Mouse (Mus musculus): Measurements from ENCODE around the gene Hoxd4.

Hoxd4 gene

GRCm38 (mm10) chr2:74727640-74728302 is 16.0 kb downstream of the Hoxd4 start:
- DNase-seq (ENCODE audit: low spot score): peak; percentile 45

- DNase-seq (ENCODE audit: low spot score): peak; percentile 46
Measured at GRCm38 (mm10) chr2:74728303-74728680, 16.6 kb downstream of the Hoxd4 start.

- DNase-seq (ENCODE audit: low spot score): peak; percentile 63
Measured at GRCm38 (mm10) chr2:74730331-74730730, 18.6 kb downstream of the Hoxd4 start.

GRCm38 (mm10) chr2:74731055-74731454 is 19.3 kb downstream of the Hoxd4 start:
- DNase-seq (ENCODE audit: low spot score): no peak

GRCm38 (mm10) chr2:74731799-74732512 is 20.2 kb downstream of the Hoxd4 start:
- DNase-seq (ENCODE audit: low spot score): no peak

GRCm38 (mm10) chr2:74732513-74733316 is 21.0 kb downstream of the Hoxd4 start:
- peak; percentile 67 for DNase-seq (ENCODE audit: low spot score)

GRCm38 (mm10) chr2:74733317-74733661 is 21.6 kb downstream of the Hoxd4 start:
- peak; percentile 78 for DNase-seq (ENCODE audit: low spot score)

- DNase-seq (ENCODE audit: low spot score): peak; percentile 45
Measured at GRCm38 (mm10) chr2:74733765-74734164, 22.0 kb downstream of the Hoxd4 start.

- no peak for DNase-seq (ENCODE audit: low spot score)
Measured at GRCm38 (mm10) chr2:74734451-74734850, 22.7 kb downstream of the Hoxd4 start.

GRCm38 (mm10) chr2:74734996-74735811 is 23.5 kb downstream of the Hoxd4 start:
- DNase-seq (ENCODE audit: low spot score): peak; percentile 47

- DNase-seq (ENCODE audit: low spot score): peak; percentile 62
Measured at GRCm38 (mm10) chr2:74735851-74736687, 24.3 kb downstream of the Hoxd4 start.

GRCm38 (mm10) chr2:74736688-74737577 is 25.2 kb downstream of the Hoxd4 start:
- DNase-seq (ENCODE audit: low spot score): peak; percentile 60

GRCm38 (mm10) chr2:74737578-74738070 is 25.9 kb downstream of the Hoxd4 start:
- DNase-seq (ENCODE audit: low spot score): peak; percentile 36

GRCm38 (mm10) chr2:74738623-74739475 is 27.1 kb downstream of the Hoxd4 start:
- DNase-seq (ENCODE audit: low spot score): peak; percentile 86

- no peak for DNase-seq (ENCODE audit: low spot score)
Measured at GRCm38 (mm10) chr2:74739476-74739800, 27.7 kb downstream of the Hoxd4 start.

- peak; percentile 54 for DNase-seq (ENCODE audit: low spot score)
Measured at GRCm38 (mm10) chr2:74739869-74740268, 28.1 kb downstream of the Hoxd4 start.

- DNase-seq (ENCODE audit: low spot score): peak; percentile 53
Measured at GRCm38 (mm10) chr2:74740311-74741091, 28.8 kb downstream of the Hoxd4 start.
